8 mouse cellular contexts compared by ENCODE assay signal in genomic region chr7:28597642-28598446, GRCm38 (mm10). TPM values are rescaled to one million over a fixed set of nuclear protein-coding genes. Genes with fewer than 3 reads are reported as not detected.
DNase-seq lines count a peak whose midpoint lies in the region; ATAC-seq and TF ChIP-seq lines count a peak whose summit lies in the region.

Samd4b (minus strand) TSS chr7:28598144.
Pak4 (minus strand) TSS chr7:28598185.

- under 1% methylated on average over 66 of the region's 66 CpGs for WGBS in forebrain, embryonic 16.5 days
- under 1% methylated on average over 65 of the region's 66 CpGs for WGBS in lung, embryonic 14.5 days
- 1% methylated on average over 66 of the region's 66 CpGs for WGBS in olfactory bulb, adult 2 months
- 1% methylated on average over 65 of the region's 66 CpGs for WGBS in thymus, adult 2 months

- H3K36me3 ChIP-seq in ES-E14 (ENCODE audit: control insufficient read depth, insufficient read depth, low read length, poor library complexity, severe bottlenecking) = peaks cover 7% of the 10 kb centered on the region; the same call in 1 of the 2 replicates
- H3K36me3 ChIP-seq in forebrain, embryonic 16.5 days (ENCODE audit: control insufficient read depth, insufficient read depth) = no peaks in the 10 kb centered on the region
- H3K36me3 ChIP-seq in lung, embryonic 14.5 days (ENCODE audit: insufficient read depth) = peaks cover 5% of the 10 kb centered on the region; the same call in 1 of the 2 replicates
- no peaks in the 10 kb centered on the region for H3K36me3 ChIP-seq in thymus, adult 2 months (ENCODE audit: control insufficient read depth, insufficient read depth, low read length)

- H3K4me3 ChIP-seq in ES-E14 (ENCODE audit: insufficient read depth in 1 of 2, low read depth in 1 of 2, low read length in 2 of 2, poor library complexity in 1 of 2, severe bottlenecking in 1 of 2) = peak within 1 kb of the TSS; percentile 78 to 94
- H3K4me3 ChIP-seq in forebrain, embryonic 16.5 days (replicated peaks; ENCODE audit: low read length) = peak within 1 kb of the TSS; percentile 67
- peak within 1 kb of the TSS; percentile 70 for H3K4me3 ChIP-seq in layer of hippocampus, adult 2 months
- peak within 1 kb of the TSS; percentile 64 for H3K4me3 ChIP-seq in lung, embryonic 14.5 days (ENCODE audit: low read depth, low read length)
- peak within 1 kb of the TSS; percentile 52 for H3K4me3 ChIP-seq in olfactory bulb, adult 2 months (ENCODE audit: insufficient read depth, low read depth, low read length)
- H3K4me3 ChIP-seq in thymus, adult 2 months (ENCODE audit: control insufficient read depth, insufficient read depth, low read length) = peak within 1 kb of the TSS; percentile 70

- H3K9ac ChIP-seq in ES-E14 (ENCODE audit: insufficient read depth, low read depth, low read length, poor library complexity, severe bottlenecking) = peak within 1 kb of the TSS; percentile 88
- peak within 1 kb of the TSS; percentile 76 for H3K9ac ChIP-seq in forebrain, embryonic 16.5 days (replicated peaks; ENCODE audit: low read depth, low read length)
- H3K9ac ChIP-seq in lung, embryonic 14.5 days = peak within 1 kb of the TSS; percentile 69

- peaks cover 15 to 28% of the 10 kb centered on the region in 2 experiments for H3K4me1 ChIP-seq in ES-E14 (ENCODE audit: control insufficient read depth in 2 of 2, insufficient read depth in 2 of 2, low read length in 2 of 2, poor library complexity in 1 of 2)
- peaks cover 35% of the 10 kb centered on the region for H3K4me1 ChIP-seq in forebrain, embryonic 16.5 days (replicated peaks; ENCODE audit: control insufficient read depth, insufficient read depth, low read length)
- H3K4me1 ChIP-seq in lung, embryonic 14.5 days (ENCODE audit: insufficient read depth) = peaks cover 28% of the 10 kb centered on the region
- peaks cover 25% of the 10 kb centered on the region for H3K4me1 ChIP-seq in olfactory bulb, adult 2 months (ENCODE audit: control insufficient read depth, insufficient read depth, low read length)
- H3K4me1 ChIP-seq in thymus, adult 2 months (replicated peaks; ENCODE audit: control insufficient read depth, insufficient read depth, low read length) = peaks cover 13% of the 10 kb centered on the region

- H3K9me3 ChIP-seq in ES-E14 (ENCODE audit: control insufficient read depth, insufficient read depth, low read depth, low read length) = no peaks in the 10 kb centered on the region
- H3K9me3 ChIP-seq in forebrain, embryonic 16.5 days (ENCODE audit: control insufficient read depth, low read length) = no peaks in the 10 kb centered on the region
- no peaks in the 10 kb centered on the region for H3K9me3 ChIP-seq in lung, embryonic 14.5 days (ENCODE audit: low read depth, low read length)

- TF ChIP-seq CTCF in layer of hippocampus, adult 2 months (conservative IDR thresholded peaks at IDR 0.05) = peak; percentile 76
- TF ChIP-seq CTCF in lung, embryonic 14.5 days (IDR thresholded peaks at IDR 0.05; ENCODE audit: low read depth) = peak; percentile 39
- TF ChIP-seq CTCF in olfactory bulb, adult 2 months (IDR thresholded peaks at IDR 0.05; ENCODE audit: insufficient read depth, low read depth, low read length) = no peak
- 0 out of 2 replicates have a peak, but pooled peaks have one; percentile 24 for TF ChIP-seq CTCF in thymus, adult 2 months (IDR thresholded peaks at IDR 0.05; ENCODE audit: borderline replicate concordance, control insufficient read depth, extremely low read depth, insufficient read depth, low read length, poor library complexity)

- DNase-seq in ES-E14 (ENCODE audit: low read depth, low spot score) = peak; percentile 97
- DNase-seq in cerebellum, adult 11-12 months = peak; percentile 99
- peak; percentile 99 for DNase-seq in heart, postnatal 36 days
- DNase-seq in layer of hippocampus, adult 2 months (ENCODE audit: low spot score in 2 of 2) = peak; percentile 99 to 100
- peak; percentile 99 for DNase-seq in lung, embryonic 14.5 days
- peak; percentile 100 for DNase-seq in thymus, adult 2 months

- H3K27me3 ChIP-seq in forebrain, embryonic 16.5 days (replicated peaks; ENCODE audit: control insufficient read depth, insufficient read depth, low read length) = no peaks in the 10 kb centered on the region
- no peaks in the 10 kb centered on the region for H3K27me3 ChIP-seq in lung, embryonic 14.5 days (ENCODE audit: insufficient read depth, low read length)
- no peaks in the 10 kb centered on the region for H3K27me3 ChIP-seq in thymus, adult 2 months (ENCODE audit: control insufficient read depth, insufficient read depth, low read length)

- peak within 1 kb of the TSS; percentile 80 for H3K4me2 ChIP-seq in forebrain, embryonic 16.5 days (ENCODE audit: low read length)
- H3K4me2 ChIP-seq in lung, embryonic 14.5 days = peak within 1 kb of the TSS; percentile 85

- peak within 1 kb of the TSS; percentile 91 for H3K27ac ChIP-seq in ES-E14 (ENCODE audit: insufficient read depth, low read depth, low read length, poor library complexity, severe bottlenecking)
- H3K27ac ChIP-seq in forebrain, embryonic 16.5 days (ENCODE audit: low read length) = peak within 1 kb of the TSS; percentile 73
- peak within 1 kb of the TSS; percentile 88 for H3K27ac ChIP-seq in layer of hippocampus, adult 2 months
- H3K27ac ChIP-seq in lung, embryonic 14.5 days (ENCODE audit: low read depth) = peak within 1 kb of the TSS; percentile 79
- no peak within 1 kb of the TSS for H3K27ac ChIP-seq in olfactory bulb, adult 2 months (ENCODE audit: insufficient read depth, low read depth, low read length)
- no peak within 1 kb of the TSS for H3K27ac ChIP-seq in thymus, adult 2 months (ENCODE audit: control insufficient read depth, insufficient read depth, low read length)

- intact Hi-C loops in heart, postnatal 36 days (cut with DNase I) = no loop called here

- peak; percentile 96 for ATAC-seq in forebrain, embryonic 16.5 days
- ATAC-seq in lung, embryonic 14.5 days (ENCODE audit: insufficient read depth) = peak; percentile 88

- in situ Hi-C loops in ES-E14 (cut with MboI; ENCODE audit: low sequenced_read_pairs in 2 of 2, unreplicated experiment in 2 of 2) = no loop called here

- TF ChIP-seq POLR2A in olfactory bulb, adult 2 months (IDR thresholded peaks at IDR 0.05; ENCODE audit: insufficient read depth, low read depth, low read length) = peak; percentile 76
- TF ChIP-seq POLR2A in thymus, adult 2 months (IDR thresholded peaks at IDR 0.05; ENCODE audit: control insufficient read depth, extremely low read depth, insufficient read depth, low read length, poor library complexity) = peak; percentile 73; the same call in 1 of the 2 replicates

TF ChIP-seq in ES-E14, 5 proteins besides CTCF, POLR2A, EP300 and RAD21:
- TF ChIP-seq HCFC1 (IDR thresholded peaks at IDR 0.05; ENCODE audit: borderline replicate concordance, insufficient read depth, low read length) = no peak
- TF ChIP-seq MAFK (IDR thresholded peaks at IDR 0.05; ENCODE audit: insufficient read depth, low read depth, low read length) = no peak
TF ChIP-seq in ES-E14: peak in this region for 0.

RNA-seq across cellular contexts. Expression of gene Samd4b, which starts in this region (rescaled TPM):
- total RNA-seq in ES-E14 (2012; rRNA removed) = 26.9 and 30.3 TPM in 2 replicates
- polyA plus RNA-seq in forebrain, embryonic 16.5 days (2015; fragmentation: Nextera tagmentation; extraction: Ambion mirVana) = 25.3 and 26.3 TPM in 2 replicates
- 10 to 100 TPM; 20.5 to 24.5 TPM for total RNA-seq in heart, postnatal 36 days (2021)
- 10 to 100 TPM; 67.8 to 70.1 TPM for total RNA-seq in layer of hippocampus, adult 2 months (2021)
- polyA plus RNA-seq in lung, embryonic 14.5 days (2014; fragmentation: Nextera tagmentation; extraction: Ambion mirVana) = 27.9 and 34.0 TPM in 2 replicates
- polyA plus RNA-seq in olfactory bulb, adult 2 months (2012; ENCODE audit: insufficient read depth, insufficient read length, low replicate concordance, missing spikeins) = not detected in 2 replicates
- polyA plus RNA-seq in thymus, adult 2 months (2012; rRNA removed) = 118 and 139 TPM in 2 replicates

RNA-seq across cellular contexts. Expression of gene Pak4, which starts in this region (rescaled TPM):
- 31.9 and 32.2 TPM in 2 replicates for total RNA-seq in ES-E14 (2012; rRNA removed)
- polyA plus RNA-seq in forebrain, embryonic 16.5 days (2015; fragmentation: Nextera tagmentation; extraction: Ambion mirVana) = 25.5 and 26.7 TPM in 2 replicates
- total RNA-seq in heart, postnatal 36 days (2021) = 1 to 10 TPM; 7.3 to 7.4 TPM
- 10 to 100 TPM; 13.7 to 16.2 TPM for total RNA-seq in layer of hippocampus, adult 2 months (2021)
- 46.2 and 52.5 TPM in 2 replicates for polyA plus RNA-seq in lung, embryonic 14.5 days (2014; fragmentation: Nextera tagmentation; extraction: Ambion mirVana)
- not detected in 2 replicates for polyA plus RNA-seq in olfactory bulb, adult 2 months (2012; ENCODE audit: insufficient read depth, insufficient read length, low replicate concordance, missing spikeins)
- polyA plus RNA-seq in thymus, adult 2 months (2012; rRNA removed) = 32.8 and 37.7 TPM in 2 replicates

Comparison
In these comparisons a context has a peak if more than half of its experiments do, and no peak if none do; other contexts are left out.
1. H3K27ac ChIP-seq: peak in ES-E14 (single experiment), forebrain, embryonic 16.5 days (single experiment), layer of hippocampus, adult 2 months (single experiment) and lung, embryonic 14.5 days (single experiment); none in olfactory bulb, adult 2 months (single experiment) and thymus, adult 2 months (single experiment).
2. Peak in every context shown above with its lines, with median percentiles within 50 percentile points of each other: DNase-seq, H3K4me3 ChIP-seq and H3K9ac ChIP-seq.